Mouse (Mus musculus) right cerebral cortex, postnatal 36 days (tissue): ENCODE measurements at regions not wholly inside any gene's neighbourhood (a gene's known extent, or its start where the extent isn't known, plus 50 kb on each side); places are given as distances from the start of the nearest gene placed in this dataset.

Experiments
- DNase-seq, 2 experiments: peaks; one replicate each; pipeline ENCODE4 v3.0.0; 2022; ENCODE audit warnings: low spot score in 2 of 2, mixed read lengths in 1 of 2

GRCm38 (mm10) chr19:21214253-21214652 lies 57.8 kb upstream of the Zfand5 start:
- no peak for DNase-seq

GRCm38 (mm10) chr19:21193461-21193860 lies 78.6 kb upstream of the Zfand5 start:
- DNase-seq = no peak

- no peak for DNase-seq
These were observed 79.5 kb upstream of the Zfand5 start for GRCm38 (mm10) chr19:21192576-21192975.

GRCm38 (mm10) chr19:21189216-21189615 lies 82.9 kb upstream of the Zfand5 start:
- DNase-seq = no peak

GRCm38 (mm10) chr19:21186656-21187055 lies 85.4 kb upstream of the Zfand5 start:
- DNase-seq = no peak

GRCm38 (mm10) chr19:21186016-21186415 lies 86.1 kb upstream of the Zfand5 start:
- DNase-seq = no peak

- no peak for DNase-seq
These were observed 89.0 kb upstream of the Zfand5 start for GRCm38 (mm10) chr19:21183028-21183427.

GRCm38 (mm10) chr19:21179886-21180285 lies 92.2 kb upstream of the Zfand5 start:
- no peak for DNase-seq

- DNase-seq = no peak
These were observed 96.6 kb upstream of the Zfand5 start for GRCm38 (mm10) chr19:21175426-21175831.

GRCm38 (mm10) chr19:21174636-21175035 lies 97.4 kb upstream of the Zfand5 start:
- DNase-seq = no peak

GRCm38 (mm10) chr19:21173896-21174483 lies 98.1 kb upstream of the Zfand5 start:
- no peak for DNase-seq

GRCm38 (mm10) chr19:21171191-21171590 lies 100.9 kb upstream of the Zfand5 start:
- DNase-seq = no peak

- DNase-seq = no peak
These were observed 101.3 kb upstream of the Zfand5 start for GRCm38 (mm10) chr19:21170785-21171184.

- DNase-seq = no peak
These were observed 105.1 kb upstream of the Zfand5 start for GRCm38 (mm10) chr19:21166939-21167338.

GRCm38 (mm10) chr19:21166465-21166860 lies 105.6 kb upstream of the Zfand5 start:
- DNase-seq = no peak

- DNase-seq = no peak
These were observed 106.2 kb upstream of the Zfand5 start for GRCm38 (mm10) chr19:21165763-21166464.

- no peak for DNase-seq
These were observed 108.1 kb upstream of the Zfand5 start for GRCm38 (mm10) chr19:21163978-21164377.

GRCm38 (mm10) chr19:21160946-21161345 lies 111.1 kb upstream of the Zfand5 start:
- DNase-seq = no peak

- no peak for DNase-seq
These were observed 112.6 kb upstream of the Zfand5 start for GRCm38 (mm10) chr19:21159189-21160137.

- DNase-seq = no peak
These were observed 117.9 kb upstream of the Zfand5 start for GRCm38 (mm10) chr19:21154162-21154561.

GRCm38 (mm10) chr19:21152027-21152426 lies 120.1 kb upstream of the Zfand5 start:
- peak; percentile 6 to 13 for DNase-seq

GRCm38 (mm10) chr19:21150849-21151248 lies 121.2 kb upstream of the Zfand5 start:
- no peak for DNase-seq
